Mouse (Mus musculus) heart, embryonic 16.5 days (tissue): ENCODE results near the gene Ube2l3. TPM values are rescaled to one million over a fixed set of nuclear protein-coding genes. Genes with fewer than 3 reads are reported as not detected.

ENCODE experiments used
- ATAC-seq: fragments of 200-750 bp; cut with Nextera tagmentation; replicated peaks from 2 replicates; pipeline ENCODE4 v1.8.0; 2017; ENCODE audit warnings: moderate number of reproducible peaks; ENCODE audit not compliant: insufficient read depth, low FRiP score; ENCODE audit errors: extremely low read depth
- H3K27ac ChIP-seq: fragments of 300-500 bp; sonication (generic); 2 replicates; pipeline ENCODE4 v1.5.1; 2014; ENCODE audit warnings: mild to moderate bottlenecking, low read length, control low read depth, moderate library complexity
- H3K27me3 ChIP-seq: fragments of 300-500 bp; sonication (generic); 2 replicates; pipeline ENCODE4 v1.6.1; 2014; ENCODE audit warnings: low read length, mixed read lengths; ENCODE audit not compliant: control insufficient read depth, insufficient read depth
- H3K36me3 ChIP-seq: fragments of 300-500 bp; sonication (generic); 2 replicates; pipeline ENCODE4 v1.6.1; 2014; ENCODE audit not compliant: control insufficient read depth, insufficient read depth
- H3K4me1 ChIP-seq: fragments of 300-500 bp; sonication (generic); 2 replicates; pipeline ENCODE4 v1.6.1; 2014; ENCODE audit warnings: low read length, mixed read lengths; ENCODE audit not compliant: control insufficient read depth, insufficient read depth
- H3K4me2 ChIP-seq: fragments of 300-500 bp; sonication (generic); 2 replicates; pipeline ENCODE4 v1.6.1; 2014; ENCODE audit warnings: low read depth, mild to moderate bottlenecking, control low read depth, low read length
- H3K4me3 ChIP-seq: fragments of 300-500 bp; sonication (generic); 2 replicates; pipeline ENCODE4 v1.5.1; 2014; ENCODE audit warnings: mild to moderate bottlenecking, control low read depth, low read length
- H3K9ac ChIP-seq: fragments of 300-500 bp; sonication (generic); 2 replicates; pipeline ENCODE4 v1.6.1; 2014; ENCODE audit warnings: low read length, control low read depth
- H3K9me3 ChIP-seq: fragments of 300-500 bp; sonication (generic); replicated peaks from 2 replicates; pipeline ENCODE4 v1.6.1; 2016; ENCODE audit warnings: low read length; ENCODE audit not compliant: control insufficient read depth
- WGBS: fragments of 180-500 bp; shearing (Covaris S2); extraction: QIAGEN DNeasy Blood & Tissue Kit; methylation state at CpG from one replicate; pipeline ENCODE4 v1.1.7; 2014; 5-methylcytosine and 5-hydroxymethylcytosine counted together
- polyA plus RNA-seq: library from polyadenylated mRNA; unstranded; fragments of >200 nt; fragmentation: Nextera tagmentation; extraction: Ambion mirVana; gene quantifications from 2 replicates; pipeline ENCODE4 v1.2.1, GENCODE M21; 2015

Ube2l3 gene
- 268 and 284 TPM in 2 replicates for polyA plus RNA-seq

GRCm38 (mm10) chr16:17202549-17202948 lies at the start of gene Ube2l3:
TSS of gene Ube2l3 (minus strand) at chr16:17202649.
- H3K4me1 ChIP-seq: peaks cover 17% of the 10 kb centered on the region
- H3K27me3 ChIP-seq: no peaks in the 10 kb centered on the region
- peak within 1 kb of the TSS; percentile 99 for H3K4me3 ChIP-seq
- no peaks in the 10 kb centered on the region for H3K36me3 ChIP-seq
- 81% methylated on average over 1 of the region's 1 CpGs for WGBS
- no peaks in the 10 kb centered on the region for H3K9me3 ChIP-seq
- H3K9ac ChIP-seq: peak within 1 kb of the TSS; percentile 100
- peak within 1 kb of the TSS; percentile 91 for H3K4me2 ChIP-seq
- H3K27ac ChIP-seq: no peak within 1 kb of the TSS; the same call in 1 of the 2 replicates
- ATAC-seq: no peak

DNA sequence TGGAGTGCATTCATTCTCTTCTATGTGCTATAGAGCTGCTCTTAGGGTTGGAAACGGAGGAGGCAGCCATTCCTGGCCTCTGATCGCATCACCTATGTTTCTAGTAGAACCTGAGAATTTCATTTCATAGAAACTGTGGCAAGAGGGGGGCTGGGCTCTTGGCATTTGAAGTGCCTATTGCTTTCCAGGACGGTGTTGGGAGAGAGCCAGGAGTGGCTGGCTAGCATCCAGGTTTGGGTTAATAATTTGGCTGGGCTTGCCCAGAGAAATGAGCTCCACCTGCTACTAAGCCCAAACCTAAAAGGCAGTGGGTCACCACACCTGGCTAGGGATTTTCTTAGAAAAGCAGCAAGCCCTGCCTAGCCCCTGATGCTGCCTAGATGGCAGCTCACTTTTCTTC lies 49.1 kb upstream of the Ube2l3 start:
- Histone ChIP-seq H3K27me3 (no peaks in the 10 kb centered on the region), H3K9me3 (no peaks in the 10 kb centered on the region), H3K4me1 (peaks cover 62% of the 10 kb centered on the region), H3K36me3 (no peaks in the 10 kb centered on the region), H3K4me3 (no peak overlapping the region), H3K27ac (no peak overlapping the region), H3K4me2 (peak overlapping the region; percentile 17; the same call in 1 of the 2 replicates), H3K9ac (no peak overlapping the region)
- 30% methylated on average over 3 of the region's 3 CpGs for WGBS
- no peak for ATAC-seq

- no peaks in the 10 kb centered on the region for H3K36me3 ChIP-seq
- H3K4me2 ChIP-seq: no peak overlapping the region
- peaks cover 57% of the 10 kb centered on the region for H3K4me1 ChIP-seq
- ATAC-seq: no peak
- WGBS: 30% methylated on average over 6 of the region's 6 CpGs
- no peaks in the 10 kb centered on the region for H3K9me3 ChIP-seq
- no peak overlapping the region for H3K4me3 ChIP-seq
- H3K9ac ChIP-seq: no peak overlapping the region
- no peak overlapping the region; the same call in 1 of the 2 replicates for H3K27ac ChIP-seq
- H3K27me3 ChIP-seq: no peaks in the 10 kb centered on the region
These were observed 46.7 kb upstream of the Ube2l3 start for GRCm38 (mm10) chr16:17249135-17249534.

- peak overlapping the region; percentile 85 for H3K27ac ChIP-seq
- H3K9ac ChIP-seq: peak overlapping the region; percentile 40; the same call in 1 of the 2 replicates
- H3K9me3 ChIP-seq: no peaks in the 10 kb centered on the region
- H3K36me3 ChIP-seq: no peaks in the 10 kb centered on the region
- WGBS: 36% methylated on average over 4 of the region's 4 CpGs
- 0 out of 2 replicates have a peak overlapping the region, but pooled peaks have one; percentile 11 for H3K4me2 ChIP-seq
- H3K4me3 ChIP-seq: no peak overlapping the region
- ATAC-seq: peak; percentile 72
- no peaks in the 10 kb centered on the region for H3K27me3 ChIP-seq
- H3K4me1 ChIP-seq: peaks cover 52% of the 10 kb centered on the region
These were observed 45.3 kb upstream of the Ube2l3 start for GRCm38 (mm10) chr16:17247727-17248126.

DNA sequence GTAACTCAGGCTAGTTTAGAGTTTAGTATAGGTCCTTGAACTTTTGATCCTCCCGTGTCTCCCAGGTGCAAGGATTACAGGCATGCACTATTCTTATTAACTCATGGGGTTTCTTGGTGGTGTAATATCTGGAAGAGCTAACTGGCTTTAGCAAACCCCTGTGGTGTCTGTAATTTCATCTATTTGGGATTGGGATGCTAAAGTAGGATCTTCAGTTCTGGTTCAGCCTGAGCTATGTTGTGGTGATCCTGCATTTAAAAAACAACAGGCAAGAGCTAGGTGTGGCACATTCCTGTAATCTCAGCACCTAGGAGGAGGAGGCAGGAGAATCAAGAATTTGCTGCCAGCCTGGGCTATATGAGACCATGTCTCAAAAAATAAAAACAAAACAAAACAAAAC lies 42.5 kb upstream of the Ube2l3 start:
- H3K4me2 ChIP-seq: no peak overlapping the region
- H3K36me3 ChIP-seq: no peaks in the 10 kb centered on the region
- WGBS: 90% methylated on average over 1 of the region's 1 CpGs
- H3K27me3 ChIP-seq: no peaks in the 10 kb centered on the region
- H3K9ac ChIP-seq: no peak overlapping the region
- H3K4me3 ChIP-seq: no peak overlapping the region
- H3K27ac ChIP-seq: no peak overlapping the region
- H3K9me3 ChIP-seq: no peaks in the 10 kb centered on the region
- H3K4me1 ChIP-seq: peaks cover 47% of the 10 kb centered on the region
- ATAC-seq: no peak

DNA sequence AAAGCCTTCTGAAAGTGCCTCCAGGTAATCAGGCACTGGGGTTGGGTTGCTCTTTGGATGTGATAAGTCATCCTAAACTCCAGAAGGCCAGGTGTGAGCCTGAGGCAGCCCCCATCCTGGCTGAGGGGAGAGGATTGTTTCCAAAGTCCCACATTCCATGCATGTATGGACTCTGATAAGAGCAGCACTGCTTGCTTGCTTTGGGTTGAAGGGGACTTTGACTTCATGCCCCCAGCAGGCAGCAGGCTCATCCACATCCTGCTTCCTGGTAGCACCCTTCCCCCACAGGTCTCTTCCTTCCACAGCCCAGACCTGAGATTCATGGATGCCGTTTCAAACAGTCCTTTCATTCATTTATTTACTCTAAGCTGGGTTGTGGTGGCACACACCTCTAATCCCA lies 41.3 kb upstream of the Ube2l3 start:
- no peak overlapping the region for H3K4me3 ChIP-seq
- H3K27me3 ChIP-seq: no peaks in the 10 kb centered on the region
- H3K4me1 ChIP-seq: peaks cover 48% of the 10 kb centered on the region
- H3K36me3 ChIP-seq: no peaks in the 10 kb centered on the region
- H3K27ac ChIP-seq: no peak overlapping the region
- ATAC-seq: no peak
- H3K9ac ChIP-seq: no peak overlapping the region
- H3K4me2 ChIP-seq: no peak overlapping the region
- WGBS: 26% methylated on average over 1 of the region's 1 CpGs
- no peaks in the 10 kb centered on the region for H3K9me3 ChIP-seq

GRCm38 (mm10) chr16:17239409-17239808 lies 37.0 kb upstream of the Ube2l3 start:
- no peak overlapping the region for H3K4me3 ChIP-seq
- peaks cover 73% of the 10 kb centered on the region for H3K4me1 ChIP-seq
- H3K9me3 ChIP-seq: no peaks in the 10 kb centered on the region
- 0 out of 2 replicates have a peak overlapping the region, but pooled peaks have one; percentile 9 for H3K9ac ChIP-seq
- no peak overlapping the region for H3K4me2 ChIP-seq
- H3K36me3 ChIP-seq: no peaks in the 10 kb centered on the region
- no peak overlapping the region for H3K27ac ChIP-seq
- no peaks in the 10 kb centered on the region for H3K27me3 ChIP-seq
- WGBS: 51% methylated on average over 2 of the region's 2 CpGs
- ATAC-seq: no peak

- Histone ChIP-seq H3K9me3 (no peaks in the 10 kb centered on the region), H3K4me2 (peak overlapping the region; percentile 47), H3K36me3 (no peaks in the 10 kb centered on the region), H3K27ac (peak overlapping the region; percentile 79), H3K4me1 (peaks cover 67% of the 10 kb centered on the region), H3K9ac (no peak overlapping the region), H3K27me3 (no peaks in the 10 kb centered on the region), H3K4me3 (no peak overlapping the region; the same call in 1 of the 2 replicates)
- ATAC-seq: peak; percentile 2; the same call in 1 of the 2 replicates
- 26% methylated on average over 3 of the region's 3 CpGs for WGBS
These were observed 35.2 kb upstream of the Ube2l3 start for GRCm38 (mm10) chr16:17237634-17238033.

DNA sequence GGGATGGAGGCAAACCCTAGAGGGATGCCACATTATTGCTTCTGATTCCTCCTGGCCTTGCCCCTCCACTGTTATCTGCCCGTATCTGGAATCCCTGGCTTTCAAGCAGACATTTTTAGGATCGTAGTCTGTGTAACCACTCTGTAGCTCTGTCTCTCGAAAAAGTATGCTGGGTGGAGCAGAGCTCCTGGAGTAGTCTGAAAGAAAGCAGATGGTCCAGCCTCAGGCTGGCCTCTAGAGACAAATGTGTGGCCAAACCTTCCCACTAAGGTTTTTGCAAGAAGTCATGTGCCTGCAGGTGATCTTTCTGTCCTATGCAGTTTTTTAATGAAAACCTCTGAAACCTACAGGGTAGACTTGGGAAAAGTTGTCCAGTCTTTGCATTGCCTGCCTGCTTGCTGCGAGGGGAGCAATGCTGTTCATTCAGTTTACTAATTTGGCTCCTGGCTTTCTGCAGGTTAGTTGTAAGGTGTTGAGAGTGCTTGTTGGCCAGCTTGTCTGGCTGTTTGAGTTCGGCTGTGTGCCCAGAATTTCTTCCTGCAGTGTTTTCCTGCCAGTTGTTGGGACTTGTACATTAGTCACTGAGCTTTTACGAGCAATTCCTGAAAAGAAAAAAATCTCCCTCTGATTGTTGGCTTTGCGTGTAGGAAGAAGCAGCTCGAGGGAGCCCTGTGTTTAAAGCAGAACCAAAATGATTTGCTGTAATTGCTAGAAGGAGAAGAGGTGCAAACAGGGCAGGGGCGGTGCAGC lies 32.6 kb upstream of the Ube2l3 start:
- Histone ChIP-seq H3K4me3 (peak overlapping the region; percentile 92), H3K9me3 (no peaks in the 10 kb centered on the region), H3K4me1 (peaks cover 60% of the 10 kb centered on the region), H3K27ac (peak overlapping the region; percentile 91), H3K9ac (peak overlapping the region; percentile 97), H3K36me3 (no peaks in the 10 kb centered on the region), H3K27me3 (no peaks in the 10 kb centered on the region), H3K4me2 (peak overlapping the region; percentile 95)
- WGBS: 15% methylated on average over 9 of the region's 9 CpGs
- no peak for ATAC-seq
